Mouse (Mus musculus): ENCODE measurements around the gene Lmntd1. TPM values are rescaled to one million over a fixed set of nuclear protein-coding genes. Genes with fewer than 3 reads are reported as not detected.

The Lmntd1 gene
- polyA plus RNA-seq, 1 experiment from 2014 or later, result 0.20 TPM

DNA sequence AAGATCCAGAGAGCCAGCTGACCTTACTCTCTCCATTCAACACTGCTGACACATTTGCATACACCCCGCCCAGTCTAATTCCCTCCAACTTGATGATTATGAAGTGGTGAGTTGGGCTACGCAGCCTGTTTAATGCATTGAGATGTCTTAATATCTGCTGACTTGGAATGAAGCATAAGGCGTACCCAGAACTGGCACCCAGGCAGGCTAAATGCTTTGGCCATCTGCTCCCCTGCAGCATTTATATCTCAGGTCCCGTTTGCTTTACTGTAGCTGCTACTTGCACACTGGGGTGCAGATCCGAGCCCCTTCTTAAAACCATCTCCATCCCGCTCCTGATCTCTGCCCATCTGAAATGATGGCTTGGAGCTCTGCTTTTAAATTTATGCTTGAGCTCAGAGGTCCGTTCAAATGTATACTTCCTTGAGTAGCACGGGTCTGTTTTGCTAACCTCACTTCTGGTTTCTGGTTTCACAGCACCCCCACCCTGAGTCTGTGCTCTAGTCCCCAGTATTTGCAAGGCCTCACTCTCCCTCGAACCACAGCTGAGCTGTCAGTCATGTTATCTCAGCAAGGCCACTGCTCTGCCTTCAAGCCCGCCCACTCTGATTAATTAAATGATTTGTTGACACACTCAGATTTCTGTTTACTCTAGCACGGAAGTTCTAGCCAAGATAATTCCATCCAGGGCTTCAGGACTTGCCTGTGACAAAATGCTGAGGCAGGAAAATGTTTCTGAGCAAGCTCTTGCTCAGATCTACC is 15.1 kb downstream of the Lmntd1 start:
- H3K27me3 ChIP-seq (ENCODE audit: control insufficient read depth, insufficient read depth, low read length), result no peaks in the 10 kb centered on the region
- H3K9me3 ChIP-seq (replicated peaks; ENCODE audit: control insufficient read depth, low read length), result no peaks in the 10 kb centered on the region
- no peak overlapping the region for H3K9ac ChIP-seq (replicated peaks; ENCODE audit: low read length)
- peak; percentile 36 for DNase-seq (ENCODE audit: low spot score)
- no peak for ATAC-seq (replicated peaks; ENCODE audit: insufficient number of reproducible peaks, low FRiP score, low TSS enrichment, low read depth)
- WGBS, result 51% methylated on average over 11 of the region's 11 CpGs
- no peaks in the 10 kb centered on the region for H3K36me3 ChIP-seq (replicated peaks; ENCODE audit: control insufficient read depth, insufficient read depth, low read depth, low read length)
- H3K4me3 ChIP-seq (ENCODE audit: low read depth, low read length), result no peak overlapping the region
- H3K27ac ChIP-seq (replicated peaks; ENCODE audit: low read depth, low read length), result no peak overlapping the region
- no peaks in the 10 kb centered on the region for H3K4me1 ChIP-seq (ENCODE audit: control insufficient read depth, insufficient read depth, low read length)
- no peak overlapping the region for H3K4me2 ChIP-seq (ENCODE audit: low read depth, low read length)

DNA sequence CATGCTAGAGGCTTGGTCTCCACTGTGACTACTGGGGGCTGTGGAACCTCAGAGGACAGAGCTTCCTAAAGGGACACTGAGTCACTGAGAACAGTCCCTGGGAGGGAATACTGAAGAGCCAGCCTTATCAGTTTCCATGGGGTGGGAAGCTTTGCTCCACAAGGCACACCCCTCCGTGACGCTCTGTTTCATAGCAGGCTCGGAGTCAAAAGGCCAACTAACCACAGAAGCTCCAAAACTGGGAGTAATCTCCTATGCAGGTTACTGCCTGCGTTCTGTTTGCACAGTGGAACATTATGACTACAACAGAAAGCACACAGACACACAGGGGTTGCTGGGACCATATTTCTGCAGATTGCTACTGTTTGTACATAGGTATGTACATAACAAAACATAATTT is 18.2 kb downstream of the Lmntd1 start:
- no peak overlapping the region for H3K4me3 ChIP-seq (ENCODE audit: low read depth, low read length)
- H3K4me1 ChIP-seq (ENCODE audit: control insufficient read depth, insufficient read depth, low read length), result no peaks in the 10 kb centered on the region; the same call in 1 of the 2 replicates
- no peaks in the 10 kb centered on the region for H3K36me3 ChIP-seq (replicated peaks; ENCODE audit: control insufficient read depth, insufficient read depth, low read depth, low read length)
- WGBS, result 77% methylated on average over 4 of the region's 4 CpGs
- H3K9ac ChIP-seq (replicated peaks; ENCODE audit: low read length), result no peak overlapping the region
- no peak overlapping the region for H3K27ac ChIP-seq (replicated peaks; ENCODE audit: low read depth, low read length)
- no peak overlapping the region for H3K4me2 ChIP-seq (ENCODE audit: low read depth, low read length)
- no peak for DNase-seq (ENCODE audit: low spot score)
- ATAC-seq (replicated peaks; ENCODE audit: insufficient number of reproducible peaks, low FRiP score, low TSS enrichment, low read depth), result no peak
- H3K9me3 ChIP-seq (replicated peaks; ENCODE audit: control insufficient read depth, low read length), result no peaks in the 10 kb centered on the region
- H3K27me3 ChIP-seq (ENCODE audit: control insufficient read depth, insufficient read depth, low read length), result no peaks in the 10 kb centered on the region

- H3K27ac ChIP-seq (replicated peaks; ENCODE audit: low read depth, low read length), result no peak overlapping the region
- no peak overlapping the region for H3K9ac ChIP-seq (replicated peaks; ENCODE audit: low read length)
- ATAC-seq (replicated peaks; ENCODE audit: insufficient number of reproducible peaks, low FRiP score, low TSS enrichment, low read depth) (no peak; the same call in 1 of the 2 replicates), DNase-seq (ENCODE audit: low spot score) (no peak)
- no peak overlapping the region for H3K4me3 ChIP-seq (ENCODE audit: low read depth, low read length)
- H3K9me3 ChIP-seq (replicated peaks; ENCODE audit: control insufficient read depth, low read length), result no peaks in the 10 kb centered on the region
- 92% methylated on average over 7 of the region's 7 CpGs for WGBS
- no peak overlapping the region for H3K4me2 ChIP-seq (ENCODE audit: low read depth, low read length)
- H3K36me3 ChIP-seq (replicated peaks; ENCODE audit: control insufficient read depth, insufficient read depth, low read depth, low read length), result no peaks in the 10 kb centered on the region
- no peaks in the 10 kb centered on the region; the same call in 1 of the 2 replicates for H3K4me1 ChIP-seq (ENCODE audit: control insufficient read depth, insufficient read depth, low read length)
- H3K27me3 ChIP-seq (ENCODE audit: control insufficient read depth, insufficient read depth, low read length), result no peaks in the 10 kb centered on the region
These were observed 20.1 kb downstream of the Lmntd1 start for GRCm38 (mm10) chr6:145593991-145594390.

- DNase-seq (ENCODE audit: low spot score) (peak; percentile 18), ATAC-seq (replicated peaks; ENCODE audit: insufficient number of reproducible peaks, low FRiP score, low TSS enrichment, low read depth) (no peak)
- no peaks in the 10 kb centered on the region for H3K9me3 ChIP-seq (replicated peaks; ENCODE audit: control insufficient read depth, low read length)
- H3K27me3 ChIP-seq (ENCODE audit: control insufficient read depth, insufficient read depth, low read length), result no peaks in the 10 kb centered on the region
- no peak overlapping the region for H3K4me2 ChIP-seq (ENCODE audit: low read depth, low read length)
- H3K4me1 ChIP-seq (ENCODE audit: control insufficient read depth, insufficient read depth, low read length), result no peaks in the 10 kb centered on the region; the same call in 1 of the 2 replicates
- peak overlapping the region; percentile 28; the same call in 1 of the 2 replicates for H3K27ac ChIP-seq (replicated peaks; ENCODE audit: low read depth, low read length)
- H3K9ac ChIP-seq (replicated peaks; ENCODE audit: low read length), result no peak overlapping the region
- no peak overlapping the region for H3K4me3 ChIP-seq (ENCODE audit: low read depth, low read length)
- WGBS, result 53% methylated on average over 8 of the region's 8 CpGs
- no peaks in the 10 kb centered on the region for H3K36me3 ChIP-seq (replicated peaks; ENCODE audit: control insufficient read depth, insufficient read depth, low read depth, low read length)
These were observed 21.6 kb downstream of the Lmntd1 start for GRCm38 (mm10) chr6:145592531-145592998.

GRCm38 (mm10) chr6:145592036-145592435 is 22.1 kb downstream of the Lmntd1 start:
- no peak for ATAC-seq (replicated peaks; ENCODE audit: insufficient number of reproducible peaks, low FRiP score, low TSS enrichment, low read depth)
- H3K4me3 ChIP-seq (ENCODE audit: low read depth, low read length), result no peak overlapping the region
- no peaks in the 10 kb centered on the region; the same call in 1 of the 2 replicates for H3K4me1 ChIP-seq (ENCODE audit: control insufficient read depth, insufficient read depth, low read length)
- no peak for DNase-seq (ENCODE audit: low spot score)
- H3K4me2 ChIP-seq (ENCODE audit: low read depth, low read length), result no peak overlapping the region
- H3K9ac ChIP-seq (replicated peaks; ENCODE audit: low read length), result no peak overlapping the region
- H3K36me3 ChIP-seq (replicated peaks; ENCODE audit: control insufficient read depth, insufficient read depth, low read depth, low read length), result no peaks in the 10 kb centered on the region
- H3K27me3 ChIP-seq (ENCODE audit: control insufficient read depth, insufficient read depth, low read length), result no peaks in the 10 kb centered on the region
- H3K27ac ChIP-seq (replicated peaks; ENCODE audit: low read depth, low read length), result peak overlapping the region; percentile 28; the same call in 1 of the 2 replicates
- WGBS, result 77% methylated on average over 6 of the region's 6 CpGs
- no peaks in the 10 kb centered on the region for H3K9me3 ChIP-seq (replicated peaks; ENCODE audit: control insufficient read depth, low read length)

DNA sequence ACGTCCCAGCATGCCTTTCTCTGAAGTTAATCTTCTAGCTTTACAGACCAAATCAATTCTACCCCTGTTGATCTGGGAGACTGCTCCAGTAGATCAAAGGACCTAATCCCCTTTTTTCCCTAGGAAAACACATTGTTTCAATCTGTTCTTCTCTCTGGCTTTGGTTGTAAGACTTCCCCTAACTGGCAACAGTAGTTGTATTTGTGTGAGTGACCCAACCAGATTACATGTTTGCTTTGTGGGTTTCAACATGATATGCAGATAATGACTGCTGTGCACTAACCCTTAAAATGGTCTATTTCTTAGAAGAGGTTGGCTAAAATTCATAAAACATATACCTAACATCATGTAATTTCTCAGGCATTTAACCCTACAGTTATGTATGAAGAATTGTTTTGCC is 22.5 kb downstream of the Lmntd1 start:
- no peak overlapping the region for H3K27ac ChIP-seq (replicated peaks; ENCODE audit: low read depth, low read length)
- no peaks in the 10 kb centered on the region; the same call in 1 of the 2 replicates for H3K4me1 ChIP-seq (ENCODE audit: control insufficient read depth, insufficient read depth, low read length)
- H3K4me2 ChIP-seq (ENCODE audit: low read depth, low read length), result no peak overlapping the region
- no peaks in the 10 kb centered on the region for H3K9me3 ChIP-seq (replicated peaks; ENCODE audit: control insufficient read depth, low read length)
- H3K27me3 ChIP-seq (ENCODE audit: control insufficient read depth, insufficient read depth, low read length), result no peaks in the 10 kb centered on the region
- DNase-seq (ENCODE audit: low spot score), result peak; percentile 39
- no peak overlapping the region for H3K9ac ChIP-seq (replicated peaks; ENCODE audit: low read length)
- no peak for ATAC-seq (replicated peaks; ENCODE audit: insufficient number of reproducible peaks, low FRiP score, low TSS enrichment, low read depth)
- no peaks in the 10 kb centered on the region for H3K36me3 ChIP-seq (replicated peaks; ENCODE audit: control insufficient read depth, insufficient read depth, low read depth, low read length)
- WGBS, result 55% methylated on average over 1 of the region's 1 CpGs
- H3K4me3 ChIP-seq (ENCODE audit: low read depth, low read length), result no peak overlapping the region

DNA sequence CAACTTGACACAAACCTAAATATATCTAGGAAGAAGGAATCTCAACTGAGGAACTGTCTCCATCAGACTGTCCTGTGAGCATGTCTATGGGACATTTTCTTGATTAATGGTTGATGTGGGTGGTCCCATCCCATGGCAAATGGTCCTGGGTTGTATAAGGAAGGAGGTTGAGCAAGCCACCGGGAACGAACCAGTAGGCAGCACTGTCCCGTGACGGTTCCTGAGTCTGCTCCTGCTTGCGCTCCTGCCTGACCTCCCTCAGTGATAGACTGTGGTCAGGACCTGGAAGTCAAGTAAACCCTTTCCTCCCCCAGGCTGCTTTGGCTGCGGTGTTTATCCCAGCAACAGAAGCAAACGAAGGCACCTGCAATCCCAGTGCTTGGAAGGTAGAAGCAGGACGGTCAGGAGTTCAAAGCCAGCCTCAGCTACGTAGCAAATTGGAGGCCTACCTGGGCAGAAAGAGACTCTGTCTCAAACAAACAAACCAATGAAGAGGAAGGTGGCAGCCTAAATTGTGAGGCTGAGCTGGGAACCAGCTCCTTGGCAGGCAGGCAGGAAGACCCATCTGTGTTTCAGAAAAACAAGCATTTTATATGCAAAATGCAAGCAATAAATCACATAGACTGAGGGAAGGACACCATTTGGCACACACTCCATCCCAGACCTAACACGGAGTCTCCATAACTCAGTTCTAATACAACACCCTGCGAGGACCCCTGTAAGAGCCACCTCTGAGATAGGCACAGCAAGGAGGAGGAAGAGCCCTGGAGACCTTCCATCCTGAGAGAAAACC is 23.4 kb downstream of the Lmntd1 start:
- no peaks in the 10 kb centered on the region for H3K36me3 ChIP-seq (replicated peaks; ENCODE audit: control insufficient read depth, insufficient read depth, low read depth, low read length)
- no peak overlapping the region for H3K4me3 ChIP-seq (ENCODE audit: low read depth, low read length)
- DNase-seq (ENCODE audit: low spot score) (no peak), ATAC-seq (replicated peaks; ENCODE audit: insufficient number of reproducible peaks, low FRiP score, low TSS enrichment, low read depth) (no peak)
- no peak overlapping the region for H3K9ac ChIP-seq (replicated peaks; ENCODE audit: low read length)
- H3K4me1 ChIP-seq (ENCODE audit: control insufficient read depth, insufficient read depth, low read length), result no peaks in the 10 kb centered on the region; the same call in 1 of the 2 replicates
- H3K4me2 ChIP-seq (ENCODE audit: low read depth, low read length), result no peak overlapping the region
- H3K27me3 ChIP-seq (ENCODE audit: control insufficient read depth, insufficient read depth, low read length), result no peaks in the 10 kb centered on the region
- H3K27ac ChIP-seq (replicated peaks; ENCODE audit: low read depth, low read length), result no peak overlapping the region
- WGBS, result 85% methylated on average over 11 of the region's 11 CpGs
- no peaks in the 10 kb centered on the region for H3K9me3 ChIP-seq (replicated peaks; ENCODE audit: control insufficient read depth, low read length)

All from embryonic facial prominence, embryonic 11.5 days (tissue).